Mouse (Mus musculus): ENCODE measurements around the gene Cacna1c. TPM values are rescaled to one million over a fixed set of nuclear protein-coding genes. Genes with fewer than 3 reads are reported as not detected.

The Cacna1c gene
- polyA plus RNA-seq, 1 experiment, result 0.11 TPM

DNA sequence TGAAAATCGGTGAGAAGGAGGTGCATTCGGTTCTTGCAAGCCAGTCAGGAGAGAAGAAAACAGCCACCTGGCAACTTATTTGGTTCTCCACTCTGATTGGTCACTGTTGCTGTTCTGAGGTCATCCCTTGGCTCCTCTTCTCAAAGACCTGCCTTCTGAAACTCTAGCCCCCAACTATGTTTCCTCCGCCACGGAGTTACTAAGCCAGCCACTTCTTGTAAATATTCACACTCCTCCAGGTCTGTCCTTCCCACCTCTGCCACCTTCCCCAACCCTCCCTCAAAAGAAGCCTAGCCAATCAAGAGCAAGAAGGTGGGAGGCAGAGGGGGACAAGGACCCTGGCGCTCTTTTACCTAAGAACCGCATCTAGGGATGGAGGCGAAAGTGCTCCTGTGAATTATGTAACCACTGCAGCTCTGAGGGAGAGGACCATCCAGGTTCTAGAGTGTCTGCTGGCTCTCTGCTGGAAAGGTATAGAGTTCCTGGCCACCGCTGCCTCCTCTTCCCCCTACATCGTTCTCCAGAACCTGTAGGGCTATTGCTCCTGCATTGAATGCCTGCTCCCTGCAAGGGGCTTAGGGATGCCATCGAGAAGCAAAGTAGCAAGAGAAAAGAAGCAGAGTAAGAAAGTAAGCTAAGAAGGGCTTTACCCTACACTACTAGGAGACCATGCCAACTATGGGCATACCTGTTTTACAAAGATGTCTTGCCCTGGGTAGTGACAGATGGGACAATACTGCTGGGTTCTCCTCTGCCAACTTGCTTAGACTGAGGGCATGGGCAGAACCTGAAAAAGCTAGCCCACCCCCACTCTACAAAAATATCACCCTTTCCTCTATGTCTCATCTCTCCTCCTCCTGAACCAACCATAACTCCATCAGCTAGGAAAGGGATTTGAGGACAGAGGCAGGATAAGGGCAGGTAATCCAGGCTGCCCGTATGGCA is 90.3 kb downstream of the Cacna1c start:
- no peak for TF ChIP-seq POLR2A (IDR thresholded peaks at IDR 0.05; ENCODE audit: borderline replicate concordance, low read depth, low read length)
- TF ChIP-seq CTCF (IDR thresholded peaks at IDR 0.05; ENCODE audit: low read depth, low read length), result no peak
- Histone ChIP-seq H3K4me1 (ENCODE audit: control insufficient read depth, insufficient read depth, low read length) (no peaks in the 10 kb centered on the region), H3K4me3 (ENCODE audit: insufficient read depth, low read length) (no peak overlapping the region), H3K27ac (ENCODE audit: insufficient read depth, low read depth, low read length) (no peak overlapping the region)

- no peak overlapping the region for H3K4me3 ChIP-seq (ENCODE audit: insufficient read depth, low read length)
- TF ChIP-seq CTCF (IDR thresholded peaks at IDR 0.05; ENCODE audit: low read depth, low read length) (peak; percentile 68), POLR2A (IDR thresholded peaks at IDR 0.05; ENCODE audit: borderline replicate concordance, low read depth, low read length) (no peak)
- no peak overlapping the region for H3K27ac ChIP-seq (ENCODE audit: insufficient read depth, low read depth, low read length)
- H3K4me1 ChIP-seq (ENCODE audit: control insufficient read depth, insufficient read depth, low read length), result no peaks in the 10 kb centered on the region
Observed at GRCm38 (mm10) chr6:119104246-119104645, 92.0 kb downstream of the Cacna1c start.

DNA sequence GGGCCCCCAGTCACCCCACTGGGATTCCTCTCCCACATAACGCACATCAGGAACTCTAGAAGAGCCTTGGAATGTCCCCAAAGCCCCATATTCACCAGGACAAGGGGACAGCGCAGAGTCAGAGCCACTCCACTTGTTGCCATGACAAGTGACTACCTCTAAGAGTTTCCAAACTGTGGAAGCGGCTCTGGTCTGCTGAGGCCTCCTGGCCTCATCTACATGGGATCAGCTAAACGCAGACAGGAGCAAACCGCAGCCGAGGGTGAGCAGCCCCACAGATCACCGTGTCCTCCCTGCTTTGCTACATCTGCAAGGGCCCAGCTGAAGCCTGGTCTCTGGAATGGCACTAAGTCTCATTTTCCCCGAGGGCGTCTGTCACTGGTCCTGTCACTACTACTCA is 93.3 kb downstream of the Cacna1c start:
- no peak overlapping the region for H3K4me3 ChIP-seq (ENCODE audit: insufficient read depth, low read length)
- H3K27ac ChIP-seq (ENCODE audit: insufficient read depth, low read depth, low read length), result no peak overlapping the region
- no peak for TF ChIP-seq CTCF (IDR thresholded peaks at IDR 0.05; ENCODE audit: low read depth, low read length)
- TF ChIP-seq POLR2A (IDR thresholded peaks at IDR 0.05; ENCODE audit: borderline replicate concordance, low read depth, low read length), result no peak
- H3K4me1 ChIP-seq (ENCODE audit: control insufficient read depth, insufficient read depth, low read length), result no peaks in the 10 kb centered on the region

DNA sequence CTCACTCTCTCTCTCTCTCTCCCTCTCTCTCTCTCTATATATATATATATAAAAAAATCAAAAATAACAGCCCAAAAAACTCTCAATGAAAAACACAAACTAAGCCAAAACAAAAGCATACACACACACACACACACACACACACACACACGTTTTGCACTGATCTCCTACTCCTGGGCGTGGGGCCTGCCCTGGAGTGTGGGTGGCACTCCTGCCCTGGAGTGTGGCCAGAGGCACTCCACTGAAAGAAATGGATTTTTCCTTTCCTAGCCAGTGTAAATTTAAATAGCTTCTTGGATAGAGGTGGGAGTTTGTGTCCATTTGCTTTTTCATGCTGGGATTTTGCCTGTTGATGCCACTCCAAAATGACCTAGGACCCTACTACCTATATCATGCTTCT is 96.9 kb downstream of the Cacna1c start:
- Histone ChIP-seq H3K4me1 (ENCODE audit: control insufficient read depth, insufficient read depth, low read length) (no peaks in the 10 kb centered on the region), H3K4me3 (ENCODE audit: insufficient read depth, low read length) (no peak overlapping the region), H3K27ac (ENCODE audit: insufficient read depth, low read depth, low read length) (no peak overlapping the region)
- TF ChIP-seq CTCF (IDR thresholded peaks at IDR 0.05; ENCODE audit: low read depth, low read length) (no peak), POLR2A (IDR thresholded peaks at IDR 0.05; ENCODE audit: borderline replicate concordance, low read depth, low read length) (no peak)

- no peak overlapping the region for H3K4me3 ChIP-seq (ENCODE audit: insufficient read depth, low read length)
- H3K4me1 ChIP-seq (ENCODE audit: control insufficient read depth, insufficient read depth, low read length), result no peaks in the 10 kb centered on the region
- H3K27ac ChIP-seq (ENCODE audit: insufficient read depth, low read depth, low read length), result no peak overlapping the region
- TF ChIP-seq CTCF (IDR thresholded peaks at IDR 0.05; ENCODE audit: low read depth, low read length) (no peak), POLR2A (IDR thresholded peaks at IDR 0.05; ENCODE audit: borderline replicate concordance, low read depth, low read length) (no peak)
Observed at GRCm38 (mm10) chr6:119096481-119096880, 99.7 kb downstream of the Cacna1c start.

DNA sequence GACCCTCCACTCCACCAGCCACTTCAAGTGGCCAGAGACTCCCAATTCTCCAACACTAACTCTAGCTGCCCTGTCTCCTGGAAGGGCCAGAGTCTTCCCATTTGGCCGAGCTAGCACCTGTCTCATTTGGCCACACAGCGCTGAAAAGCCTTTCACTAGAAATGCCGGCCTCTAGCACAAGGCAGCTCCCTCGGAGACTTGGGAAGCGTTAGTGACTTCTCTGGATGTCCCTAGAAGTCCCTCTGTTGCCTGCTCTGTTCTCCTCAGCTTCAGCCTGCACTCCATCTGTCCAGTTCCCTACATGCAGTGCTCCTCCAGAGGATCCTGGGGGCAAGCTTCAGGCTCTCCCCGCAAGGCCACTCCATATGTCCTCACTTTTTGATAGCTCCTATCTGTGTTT is 101.1 kb downstream of the Cacna1c start:
- no peak overlapping the region for H3K4me3 ChIP-seq (ENCODE audit: insufficient read depth, low read length)
- no peak for TF ChIP-seq POLR2A (IDR thresholded peaks at IDR 0.05; ENCODE audit: borderline replicate concordance, low read depth, low read length)
- no peak for TF ChIP-seq CTCF (IDR thresholded peaks at IDR 0.05; ENCODE audit: low read depth, low read length)
- H3K4me1 ChIP-seq (ENCODE audit: control insufficient read depth, insufficient read depth, low read length), result no peaks in the 10 kb centered on the region
- no peak overlapping the region for H3K27ac ChIP-seq (ENCODE audit: insufficient read depth, low read depth, low read length)

GRCm38 (mm10) chr6:119089173-119089572 is 107.0 kb downstream of the Cacna1c start:
- TF ChIP-seq POLR2A (IDR thresholded peaks at IDR 0.05; ENCODE audit: borderline replicate concordance, low read depth, low read length), result no peak
- TF ChIP-seq CTCF (IDR thresholded peaks at IDR 0.05; ENCODE audit: low read depth, low read length), result no peak
- Histone ChIP-seq H3K27ac (ENCODE audit: insufficient read depth, low read depth, low read length) (no peak overlapping the region), H3K4me3 (ENCODE audit: insufficient read depth, low read length) (no peak overlapping the region), H3K4me1 (ENCODE audit: control insufficient read depth, insufficient read depth, low read length) (no peaks in the 10 kb centered on the region)

- no peak for TF ChIP-seq POLR2A (IDR thresholded peaks at IDR 0.05; ENCODE audit: borderline replicate concordance, low read depth, low read length)
- TF ChIP-seq CTCF (IDR thresholded peaks at IDR 0.05; ENCODE audit: low read depth, low read length), result no peak
Observed at GRCm38 (mm10) chr6:119088381-119088780, 107.8 kb downstream of the Cacna1c start.

GRCm38 (mm10) chr6:119087919-119088318 is 108.3 kb downstream of the Cacna1c start:
- H3K27ac ChIP-seq (ENCODE audit: insufficient read depth, low read depth, low read length), result no peak overlapping the region
- H3K4me3 ChIP-seq (ENCODE audit: insufficient read depth, low read length), result no peak overlapping the region
- no peak for TF ChIP-seq POLR2A (IDR thresholded peaks at IDR 0.05; ENCODE audit: borderline replicate concordance, low read depth, low read length)
- no peak for TF ChIP-seq CTCF (IDR thresholded peaks at IDR 0.05; ENCODE audit: low read depth, low read length)
- H3K4me1 ChIP-seq (ENCODE audit: control insufficient read depth, insufficient read depth, low read length), result no peaks in the 10 kb centered on the region

More at GRCm38 (mm10) chr6:119088381-119088780, 107.8 kb downstream of the Cacna1c start:
- no peak overlapping the region for H3K27ac ChIP-seq (ENCODE audit: insufficient read depth, low read depth, low read length)
- H3K4me1 ChIP-seq (ENCODE audit: control insufficient read depth, insufficient read depth, low read length), result no peaks in the 10 kb centered on the region
- no peak overlapping the region for H3K4me3 ChIP-seq (ENCODE audit: insufficient read depth, low read length)

GRCm38 (mm10) chr6:119085789-119086188 is 110.4 kb downstream of the Cacna1c start:
- Histone ChIP-seq H3K4me3 (ENCODE audit: insufficient read depth, low read length) (no peak overlapping the region), H3K4me1 (ENCODE audit: control insufficient read depth, insufficient read depth, low read length) (no peaks in the 10 kb centered on the region), H3K27ac (ENCODE audit: insufficient read depth, low read depth, low read length) (no peak overlapping the region)
- TF ChIP-seq CTCF (IDR thresholded peaks at IDR 0.05; ENCODE audit: low read depth, low read length) (no peak), POLR2A (IDR thresholded peaks at IDR 0.05; ENCODE audit: borderline replicate concordance, low read depth, low read length) (no peak)
